Mouse (Mus musculus) ovary, postnatal 10 days (tissue): ENCODE results near the gene Serpinh1.
A peak's percentile ranks its signal among the peaks of the same experiment; 100 is the strongest.
"Not testable (repeated sequence)": the region's sequence is repeated elsewhere in the genome, so short reads cannot be mapped to it uniquely, and the experiment has no call there.

Source experiments
- DNase-seq: peaks from one replicate; pipeline ENCODE4 v3.0.0; 2022; ENCODE audit warnings: low spot score

Gene Serpinh1

DNA sequence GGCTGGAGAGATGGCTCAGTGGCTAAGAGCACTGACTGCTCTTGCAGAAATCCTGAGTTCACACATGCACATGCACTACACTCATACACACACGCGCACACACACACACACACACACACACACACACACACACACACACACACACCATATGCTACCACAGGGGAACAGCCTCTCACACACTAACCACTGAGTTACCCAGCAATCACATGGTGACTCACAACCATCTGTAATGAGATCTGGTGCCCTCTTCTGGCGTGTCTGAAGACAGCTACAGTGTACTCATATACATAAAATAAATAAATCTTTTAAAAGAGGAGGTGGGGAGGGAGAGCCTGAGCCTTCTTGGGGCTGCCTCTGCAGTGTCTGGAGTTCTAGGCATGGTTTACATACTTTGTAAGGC, 21.3 kb upstream of the Serpinh1 start:
- DNase-seq = not testable (repeated sequence)

DNA sequence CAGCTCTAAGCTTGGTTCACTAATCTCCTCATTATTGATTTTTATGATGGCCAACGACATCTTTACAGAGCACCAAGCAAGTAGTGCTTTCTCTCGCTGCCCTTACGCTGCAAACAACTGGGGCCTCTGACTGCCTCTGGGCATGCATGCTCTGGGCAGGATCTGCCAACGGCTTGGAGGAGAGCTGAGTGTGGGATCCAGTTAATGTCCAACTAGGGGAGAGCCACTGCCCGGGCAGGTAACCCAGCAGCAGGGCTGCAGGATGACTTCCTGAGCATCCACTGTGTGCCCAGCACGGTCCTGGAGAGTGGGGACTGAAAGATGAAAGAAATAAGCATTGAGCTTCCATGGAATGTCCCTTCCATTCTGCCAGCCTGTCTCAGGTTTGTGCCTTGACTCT, 13.7 kb upstream of the Serpinh1 start:
- DNase-seq = no peak

DNA sequence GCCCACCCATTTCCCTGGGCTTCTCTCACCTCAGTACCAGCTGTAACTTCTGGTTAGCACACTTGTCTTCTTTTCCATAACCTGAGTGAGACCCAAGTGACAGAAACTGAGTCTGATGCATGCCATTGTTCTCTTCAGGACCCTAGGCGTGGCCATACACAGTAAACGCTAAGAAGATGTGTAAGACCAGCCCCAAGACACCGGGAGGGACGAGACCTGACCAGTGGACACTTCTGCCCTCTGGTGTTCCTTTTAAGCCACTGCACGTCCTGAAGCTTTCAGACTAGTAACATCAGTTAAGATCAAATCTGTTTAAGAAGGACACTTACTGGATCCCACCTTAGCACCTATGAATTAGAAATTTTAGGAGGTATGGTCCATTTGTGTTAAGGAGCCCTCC, 12.0 kb upstream of the Serpinh1 start:
- no peak for DNase-seq

DNA sequence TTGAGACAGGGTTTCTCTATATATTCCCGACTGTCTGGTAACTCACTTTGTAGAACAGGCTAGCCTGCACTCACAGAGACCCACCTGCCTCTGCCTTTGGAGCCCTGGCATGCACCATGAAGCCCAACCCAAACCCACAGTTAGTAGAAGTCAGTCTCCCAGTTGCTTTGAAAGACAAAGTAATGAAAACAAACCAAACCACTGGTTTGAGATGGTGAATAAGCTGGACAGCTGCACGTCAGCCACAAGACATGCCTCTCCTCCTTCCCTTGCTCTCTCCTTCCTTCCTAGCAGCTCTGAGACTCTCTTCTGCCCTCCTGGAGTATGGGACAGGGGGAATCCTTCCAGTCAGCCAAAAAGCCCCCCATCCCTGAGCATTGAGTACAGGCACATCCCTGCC, 9.1 kb upstream of the Serpinh1 start:
- no peak for DNase-seq

DNA sequence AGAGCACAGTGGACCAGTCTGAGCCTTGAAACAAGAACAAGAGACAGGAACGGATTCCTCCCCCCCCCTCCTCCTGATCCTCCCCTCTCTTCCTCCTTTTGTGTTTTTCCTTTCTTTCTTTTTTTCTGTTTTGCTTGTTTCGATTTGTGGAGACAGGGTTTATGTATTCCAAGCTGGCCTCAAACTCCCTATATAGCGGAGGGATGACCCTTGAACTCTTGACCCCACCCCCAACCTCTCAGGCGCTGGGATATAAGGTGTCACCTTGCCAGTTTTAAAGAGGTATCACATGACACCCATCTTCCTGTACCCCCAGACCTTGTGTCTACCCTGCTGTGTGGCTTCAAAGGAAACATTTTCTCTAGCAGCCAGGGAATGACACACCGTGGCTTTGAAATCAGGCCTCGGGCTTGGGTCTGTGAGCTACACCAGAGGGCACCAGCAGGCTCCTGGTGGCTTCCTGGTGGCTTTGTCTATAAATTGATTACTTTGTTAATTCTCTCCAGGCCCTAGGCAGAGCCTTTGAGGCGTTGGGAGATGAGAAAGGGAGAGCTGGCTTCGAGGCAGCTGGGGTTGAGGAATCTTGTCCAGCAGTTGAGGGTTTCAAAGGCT, 7.9 kb upstream of the Serpinh1 start:
- no peak for DNase-seq

DNA sequence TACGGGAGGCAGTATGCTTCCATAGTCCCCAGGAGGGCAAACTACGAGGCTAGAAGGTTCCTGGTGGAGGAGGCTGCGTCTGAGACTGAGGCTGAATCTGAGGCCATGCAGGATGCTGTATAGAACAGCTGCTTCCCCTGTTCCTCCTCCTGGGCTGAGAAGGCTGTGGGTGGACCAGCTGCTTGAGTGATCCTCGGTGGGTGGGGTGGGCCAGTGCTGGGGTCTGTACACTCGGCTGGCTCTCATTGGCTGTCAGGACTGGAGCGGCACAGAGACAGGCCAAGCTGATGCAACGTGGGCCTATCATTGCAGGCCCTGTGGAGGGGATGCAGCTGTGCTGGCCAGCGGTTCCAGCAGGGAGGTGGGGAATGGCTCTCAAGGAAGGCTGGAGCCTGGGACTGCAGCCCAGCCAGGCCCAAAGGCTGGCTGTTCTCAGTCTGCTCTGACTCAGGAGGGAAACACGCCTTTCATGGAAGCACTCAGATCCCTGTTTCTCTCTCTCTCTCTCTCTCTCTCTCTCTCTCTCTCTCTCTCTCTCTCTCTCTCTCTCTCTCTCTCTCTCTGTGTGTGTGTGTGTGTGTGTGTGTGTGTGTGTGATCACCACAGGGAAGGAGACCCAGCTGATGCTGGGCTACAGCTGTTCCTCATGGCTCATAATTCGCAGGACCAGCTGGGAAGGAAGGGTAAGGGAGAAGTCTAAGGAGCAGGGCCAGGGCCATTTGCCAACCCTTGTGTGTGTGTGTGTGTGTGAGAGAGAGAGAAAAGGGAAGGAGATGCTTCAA, 7.2 kb upstream of the Serpinh1 start:
- peak; percentile 48 for DNase-seq

DNA sequence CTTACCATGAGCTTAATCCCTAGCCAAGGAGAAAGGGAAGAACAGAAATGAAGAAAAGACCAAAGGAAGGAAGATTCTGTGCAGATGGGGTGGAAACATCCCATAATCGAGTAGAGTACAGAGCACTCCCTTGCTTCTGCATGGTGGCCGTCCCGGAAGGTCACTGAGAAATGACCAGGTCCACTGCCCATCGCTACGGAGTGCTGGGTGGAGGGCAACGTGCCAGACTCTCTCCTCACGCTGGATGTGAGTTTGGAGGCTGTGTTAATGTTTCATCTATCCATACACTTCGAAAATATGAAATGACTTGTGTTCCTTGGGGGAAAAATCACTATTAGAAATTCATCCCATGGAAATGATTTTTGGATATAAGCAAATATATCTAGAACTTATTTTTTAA, 5.3 kb upstream of the Serpinh1 start:
- no peak for DNase-seq

DNA sequence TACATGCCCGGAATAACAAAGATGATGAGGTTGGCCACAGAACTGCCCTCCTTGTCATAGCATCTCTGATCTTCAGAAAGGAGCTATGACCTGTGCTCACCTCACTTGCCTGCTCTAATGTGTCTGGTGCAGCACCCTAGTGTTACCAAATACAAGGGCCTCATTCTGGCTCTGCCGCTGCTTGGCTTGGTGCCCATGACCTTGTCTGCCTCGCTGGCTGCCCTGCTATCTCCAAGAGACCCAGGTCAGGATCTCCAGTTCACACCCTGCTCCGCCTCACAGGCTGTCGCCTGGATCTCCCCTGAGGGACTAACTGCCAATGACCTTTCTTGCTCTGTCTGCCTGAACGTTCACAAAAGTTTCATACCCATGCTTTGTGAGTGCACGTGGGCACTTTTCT, 4.2 kb upstream of the Serpinh1 start:
- no peak for DNase-seq

DNA sequence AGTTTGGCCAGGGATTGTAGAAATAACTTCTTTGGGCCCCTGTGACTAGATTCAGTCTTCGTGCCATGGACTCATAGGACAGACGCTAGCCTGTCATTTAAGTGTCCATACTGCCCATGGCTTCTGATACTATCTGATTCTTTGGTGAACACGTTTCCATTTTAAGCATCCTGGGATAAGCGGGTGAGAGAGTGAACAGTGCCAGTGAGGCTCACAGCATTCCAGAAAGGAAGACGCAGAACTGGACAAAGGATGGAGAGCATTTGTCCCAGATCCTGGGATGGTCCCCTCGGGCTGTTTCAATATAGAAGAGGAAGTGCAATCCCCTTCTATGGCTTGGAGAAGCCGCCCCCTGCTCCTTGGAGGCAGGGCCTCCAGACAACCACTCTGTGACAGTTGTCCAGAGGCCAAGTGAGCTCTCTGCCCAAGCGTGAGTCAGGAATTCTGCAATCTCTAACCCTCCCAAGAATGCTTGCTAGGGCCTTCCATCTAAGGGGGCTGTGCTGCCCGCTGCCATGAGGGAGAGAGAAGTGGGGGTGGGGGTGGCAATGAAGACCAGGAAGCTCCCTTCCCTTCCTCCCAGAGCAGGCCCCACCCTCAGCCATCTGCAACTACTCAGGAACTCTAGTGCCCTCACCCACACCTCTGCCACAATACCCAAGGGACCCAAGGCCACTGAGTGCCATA, 3.3 kb upstream of the Serpinh1 start:
- no peak for DNase-seq

DNA sequence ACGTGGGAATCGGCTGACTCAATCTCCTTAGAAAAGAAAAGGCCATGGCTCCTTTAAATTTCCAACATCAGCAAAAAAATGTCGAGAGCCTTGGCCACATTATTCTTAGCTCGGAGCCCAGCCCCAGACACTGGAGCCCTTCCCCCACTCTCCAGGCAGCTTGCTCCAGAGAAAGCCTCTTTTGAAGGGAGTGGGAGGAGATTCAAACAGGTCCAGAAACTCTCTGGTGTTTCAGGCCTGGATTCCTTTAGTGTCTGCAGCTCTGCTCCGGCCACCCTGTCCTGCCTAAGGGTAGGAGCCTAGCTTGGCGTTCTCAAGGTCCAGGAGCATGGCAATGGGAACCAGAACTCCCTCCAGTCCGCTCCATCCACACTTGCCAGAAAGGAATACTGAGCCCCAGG, 2.7 kb upstream of the Serpinh1 start:
- no peak for DNase-seq

DNA sequence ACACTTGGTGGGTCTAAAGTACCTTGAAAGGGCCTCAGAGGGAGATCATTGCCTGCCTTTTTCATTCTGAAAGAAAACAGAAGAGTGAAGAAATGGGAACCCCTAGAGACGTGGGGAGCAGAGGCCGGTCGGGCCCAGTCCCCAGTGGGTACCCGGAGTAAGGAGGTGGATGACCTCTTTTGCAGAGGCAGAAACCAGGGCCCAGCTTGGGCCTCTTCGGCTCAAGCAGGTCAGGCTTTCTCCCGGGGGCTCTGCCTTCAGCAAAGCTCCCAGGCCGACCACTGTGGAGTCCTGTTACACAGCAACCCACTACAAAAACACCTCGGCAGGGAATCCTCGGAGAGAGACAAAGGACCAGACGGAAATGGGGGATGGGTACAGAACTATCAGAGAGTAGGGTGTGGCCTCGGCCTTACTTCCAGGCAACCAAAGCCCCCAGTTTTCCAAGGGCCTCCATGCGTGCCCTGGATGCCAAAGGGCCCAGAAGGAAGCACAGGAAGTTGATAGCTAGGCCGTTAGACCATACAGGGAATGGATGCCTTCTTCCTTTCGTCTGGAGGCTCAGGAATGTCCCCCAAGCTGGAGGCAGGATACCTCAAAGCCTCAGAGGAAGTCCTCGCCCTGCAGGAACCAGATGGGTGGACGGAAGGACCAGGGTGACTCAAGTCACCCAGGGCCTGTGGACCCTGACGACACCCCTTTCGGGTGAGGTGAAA, 1.1 kb downstream of the Serpinh1 start:
- no peak for DNase-seq

DNA sequence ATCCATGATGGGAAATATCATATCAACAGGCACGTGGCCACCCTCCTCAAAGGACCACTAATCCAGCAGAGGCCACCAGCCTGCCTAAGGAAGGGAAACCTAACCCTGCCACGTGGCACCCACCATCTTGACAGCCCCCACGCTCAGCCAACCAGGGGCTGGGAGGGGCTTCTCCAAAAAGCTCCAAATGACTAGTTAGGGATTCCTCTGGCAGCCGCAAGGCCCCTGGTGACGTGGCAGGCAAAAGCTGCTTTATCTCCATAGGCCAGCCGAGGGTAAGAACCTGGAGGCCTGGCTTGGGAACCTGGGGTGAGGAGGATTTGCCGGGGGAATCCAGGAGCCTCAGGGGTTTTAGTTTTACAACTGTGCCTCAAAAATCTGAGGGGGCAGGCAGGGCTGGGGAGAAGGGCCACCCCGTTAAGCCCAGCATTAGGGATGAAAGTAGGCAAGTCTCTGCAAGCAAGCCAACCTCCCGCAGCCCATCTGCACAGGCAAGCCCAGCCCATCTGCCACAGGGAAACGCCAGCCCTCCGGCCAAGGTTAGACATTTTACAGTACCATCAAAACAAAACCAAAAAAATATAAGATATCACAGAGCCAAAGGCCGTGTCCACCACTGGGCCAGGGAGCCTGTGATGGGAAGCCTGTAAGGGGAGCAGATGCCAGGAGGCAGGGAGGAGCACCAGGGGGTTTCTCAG, 1.8 kb downstream of the Serpinh1 start:
- no peak for DNase-seq

DNA sequence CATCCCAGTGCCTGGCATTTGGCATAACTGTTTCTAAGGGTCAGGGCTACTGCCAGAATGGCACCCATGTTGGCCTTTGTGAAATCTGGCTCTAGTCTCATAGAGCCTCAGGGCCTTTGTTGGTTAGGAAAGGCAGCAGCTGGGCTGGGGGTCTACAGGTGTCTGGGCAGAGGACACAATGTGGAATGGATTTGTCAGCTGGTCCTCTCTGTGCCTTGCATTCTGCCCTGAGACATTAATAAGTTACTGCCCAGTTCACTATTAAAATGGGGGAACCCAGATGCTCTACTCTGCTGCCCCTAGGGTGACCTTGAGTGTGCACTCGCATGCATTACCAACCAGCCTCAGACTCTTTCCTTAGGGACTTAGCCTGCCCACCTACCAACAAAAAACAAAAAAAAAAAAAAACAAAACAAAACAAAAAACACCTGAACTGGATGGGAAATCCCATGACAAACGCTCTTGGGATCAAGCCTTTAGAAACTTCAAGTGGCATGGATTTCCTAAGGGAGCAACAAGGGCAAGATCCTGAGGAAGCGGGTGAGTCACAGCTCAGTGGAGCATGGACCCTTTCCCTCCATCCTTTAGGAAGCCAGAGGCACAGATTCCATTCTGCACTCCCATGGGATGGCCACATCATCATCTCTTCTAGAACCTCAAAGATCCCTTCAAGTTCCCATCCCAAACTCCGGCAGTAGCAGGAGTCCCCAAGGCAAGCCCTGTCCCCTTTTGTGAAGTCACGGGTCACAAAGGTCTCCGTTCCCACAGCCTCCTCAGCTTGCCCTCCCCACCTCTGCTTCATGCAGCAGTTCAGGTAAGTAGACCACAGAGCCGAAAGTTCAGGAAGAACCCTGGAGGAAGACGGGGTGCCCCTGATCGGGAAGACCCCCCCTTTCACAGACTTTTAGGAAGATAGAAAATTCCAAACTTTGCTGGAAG, 3.0 kb downstream of the Serpinh1 start:
- DNase-seq = no peak

DNA sequence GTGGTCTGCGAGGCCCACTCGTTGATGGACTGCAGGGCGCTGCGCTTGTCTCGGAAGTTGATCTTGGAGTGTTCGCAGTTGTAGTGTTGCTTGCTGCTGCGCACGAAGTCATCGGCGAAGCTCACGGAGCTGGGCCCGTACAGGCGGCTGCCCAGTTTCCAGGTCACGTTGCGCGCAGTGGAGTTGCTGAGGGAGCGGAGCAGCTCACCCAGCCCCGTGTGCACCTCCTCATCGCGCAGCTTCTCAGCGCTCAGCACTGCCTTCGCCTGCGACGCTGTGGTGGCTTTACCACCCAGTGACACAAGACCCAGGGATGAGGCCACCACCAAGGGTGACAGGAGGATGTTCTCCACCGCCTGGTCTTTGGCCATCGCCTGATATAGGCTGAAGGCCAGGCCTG, 4.2 kb downstream of the Serpinh1 start:
- no peak for DNase-seq

DNA sequence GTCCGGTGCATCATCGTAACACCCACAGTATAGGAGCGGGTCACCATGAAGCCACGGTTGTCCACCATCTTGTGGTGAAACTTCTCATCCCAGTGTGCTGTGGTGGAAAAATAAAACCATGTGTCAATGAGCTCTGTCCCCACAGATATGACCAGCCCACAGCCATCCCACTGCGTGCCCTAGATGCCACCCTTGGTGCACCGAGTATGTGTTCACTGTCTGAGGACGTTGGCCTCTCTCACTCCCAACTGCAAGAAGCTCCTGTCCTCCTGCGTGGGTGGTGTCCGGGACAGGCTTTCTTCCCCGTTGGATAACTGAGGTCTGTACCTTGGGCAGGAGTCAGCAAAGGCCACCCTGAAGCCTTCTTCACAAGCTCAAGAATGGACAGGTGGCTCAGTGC, 5.8 kb downstream of the Serpinh1 start:
- DNase-seq = no peak

DNA sequence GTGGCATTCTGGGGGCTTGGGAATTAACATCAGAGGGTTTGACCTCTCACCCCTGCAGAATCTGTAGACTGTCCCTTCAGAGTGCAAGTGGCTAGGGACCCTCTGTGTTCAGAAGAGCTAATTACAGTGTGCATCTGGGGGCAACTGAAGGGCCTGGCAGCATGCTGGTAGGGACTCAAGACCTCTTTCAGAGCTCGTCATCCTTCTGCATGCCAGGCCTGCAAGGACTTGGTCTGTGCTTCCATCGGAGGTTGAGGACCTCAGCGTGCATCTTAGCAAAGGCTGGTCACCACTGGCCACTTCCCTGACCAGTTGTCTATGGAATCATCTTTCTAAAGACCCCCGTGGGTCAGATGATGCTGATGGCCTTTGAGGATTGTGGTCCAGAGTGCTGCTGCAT, 9.5 kb downstream of the Serpinh1 start:
- no peak for DNase-seq

DNA sequence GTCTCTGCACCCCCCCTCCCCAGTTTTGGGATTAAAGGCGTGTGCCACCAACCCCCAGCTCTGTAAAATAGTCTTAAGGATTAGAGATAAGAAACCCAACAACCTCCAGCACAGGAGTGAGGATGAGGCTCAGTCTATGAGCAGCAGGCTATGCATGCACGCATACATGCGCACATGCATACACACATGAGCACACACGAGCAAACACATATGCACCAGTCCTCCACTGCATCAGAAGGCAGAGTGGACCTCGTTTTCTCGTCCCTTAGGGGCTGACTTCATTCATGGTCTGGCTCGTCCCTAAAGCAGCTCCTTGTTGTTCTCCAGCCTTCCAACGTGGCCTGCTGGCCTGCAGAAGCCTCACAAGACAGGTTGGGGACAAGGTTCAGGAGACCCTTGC, 12.3 kb downstream of the Serpinh1 start:
- no peak for DNase-seq

DNA sequence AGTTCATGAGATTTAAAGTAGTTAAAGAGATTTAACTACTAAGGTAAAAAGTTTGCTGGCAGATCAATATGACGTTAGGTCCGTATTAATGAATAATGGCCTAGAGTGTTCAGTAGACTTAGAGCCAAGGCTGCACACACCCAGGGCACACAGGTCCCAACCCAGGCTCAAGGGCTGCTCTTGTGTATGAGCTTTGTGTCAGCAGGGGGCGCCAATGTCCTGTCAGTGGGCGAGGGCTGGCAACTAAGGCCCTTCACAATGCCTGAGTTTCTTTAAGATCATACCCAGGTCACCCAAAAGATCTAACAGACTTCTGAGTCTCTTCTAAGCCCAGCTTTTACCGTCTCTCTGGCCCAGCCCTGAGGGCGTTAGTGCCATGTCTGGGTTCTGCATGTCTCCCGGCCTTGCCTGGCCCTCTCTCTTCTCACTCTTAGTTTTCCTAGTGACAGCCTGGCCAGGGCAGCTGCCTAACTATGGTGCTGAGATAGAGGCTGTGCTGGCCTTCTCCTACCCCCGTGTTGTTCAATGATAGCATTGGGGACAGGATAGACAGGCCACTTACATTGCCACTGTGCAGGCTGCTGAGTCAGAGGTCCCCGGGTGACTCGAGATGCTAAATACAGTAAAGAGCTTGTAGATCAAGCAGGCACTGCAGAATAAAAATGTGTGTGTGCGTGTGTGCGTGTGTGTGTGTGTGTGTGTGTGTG, 20.1 kb downstream of the Serpinh1 start:
- peak; percentile 79 for DNase-seq

DNA sequence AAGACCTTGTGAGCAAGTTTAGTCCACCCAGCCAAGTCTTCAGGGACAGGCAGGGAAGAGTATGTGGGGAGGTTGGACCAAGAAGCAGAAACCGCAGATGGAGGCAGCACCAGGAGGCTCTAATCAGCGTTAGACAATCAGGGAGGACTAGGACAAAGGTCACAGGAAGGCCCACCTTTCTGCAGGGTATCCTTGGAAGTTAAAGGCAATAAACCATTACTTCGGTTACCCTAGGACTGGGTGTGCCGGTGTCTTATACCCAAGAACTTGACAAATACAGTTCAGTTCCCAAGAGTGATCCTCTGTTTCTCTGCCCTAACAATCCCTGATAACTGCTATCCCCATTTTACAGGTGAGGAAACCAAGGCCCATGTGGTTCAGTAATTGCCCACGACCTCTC, 23.0 kb downstream of the Serpinh1 start:
- DNase-seq = no peak

DNA sequence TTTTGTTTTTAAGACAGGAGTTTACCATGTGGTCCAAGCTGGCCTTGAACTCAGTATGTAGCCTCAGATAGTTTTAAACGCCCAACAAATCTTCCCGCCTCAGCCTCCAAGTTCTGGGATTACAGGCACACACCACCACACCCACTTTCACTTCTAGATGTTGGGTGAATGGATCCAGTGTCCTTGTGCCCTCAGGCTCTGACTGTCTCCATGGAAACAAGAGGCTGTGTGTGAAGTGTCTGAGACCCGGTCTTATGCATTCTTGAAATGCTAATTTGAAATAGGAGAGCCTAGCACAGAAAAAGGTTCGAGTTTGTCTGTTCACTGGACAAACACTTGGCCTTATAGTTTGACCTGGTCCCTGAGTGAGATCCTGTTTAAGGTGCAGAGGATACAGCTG, 24.2 kb downstream of the Serpinh1 start:
- DNase-seq = no peak
